Mouse (Mus musculus) midbrain, embryonic 10.5 days (tissue): Measurements from ENCODE around the gene Exoc7. TPM values are rescaled to one million over a fixed set of nuclear protein-coding genes. Genes with fewer than 3 reads are reported as not detected.

ENCODE experiments used
- DNase-seq: peaks from one replicate; pipeline ENCODE4 v3.0.0-alpha.2; 2017; ENCODE audit warnings: low spot score
- H3K27ac ChIP-seq: fragments of 300-500 bp; sonication (generic); replicated peaks from 2 replicates; pipeline ENCODE4 v1.5.1; 2016; ENCODE audit warnings: mild to moderate bottlenecking
- H3K27me3 ChIP-seq: fragments of 300-500 bp; sonication (generic); 2 replicates; pipeline ENCODE4 v1.6.1; 2016; ENCODE audit warnings: low read depth, mild to moderate bottlenecking; ENCODE audit not compliant: poor library complexity, severe bottlenecking
- H3K36me3 ChIP-seq: fragments of 300-500 bp; sonication (generic); 2 replicates; pipeline ENCODE4 v1.6.1; 2016; ENCODE audit warnings: mild to moderate bottlenecking, moderate library complexity
- H3K4me1 ChIP-seq: fragments of 300-500 bp; sonication (generic); 2 replicates; pipeline ENCODE4 v1.6.1; 2016
- H3K4me3 ChIP-seq: fragments of 300-500 bp; sonication (generic); 2 replicates; pipeline ENCODE4 v1.5.1; 2016; ENCODE audit warnings: mild to moderate bottlenecking, moderate library complexity
- H3K9me3 ChIP-seq: fragments of 300-500 bp; sonication (generic); replicated peaks from 2 replicates; pipeline ENCODE4 v1.6.1; 2016; ENCODE audit warnings: mild to moderate bottlenecking
- WGBS: fragments of 180-500 bp; shearing (Covaris S2); methylation state at CpG from one replicate; pipeline ENCODE4 v1.1.7; 2016; 5-methylcytosine and 5-hydroxymethylcytosine counted together
- polyA plus RNA-seq: library from polyadenylated mRNA; unstranded; fragments of >200 nt; fragmentation: Nextera tagmentation; extraction: Ambion mirVana; gene quantifications from 2 replicates; pipeline ENCODE4 v1.2.1, GENCODE M21; 2016

Gene Exoc7
- polyA plus RNA-seq, result 57.6 and 71.6 TPM in 2 replicates

- WGBS, result 83% methylated on average over 10 of the region's 10 CpGs
- Histone ChIP-seq H3K36me3 (peaks cover 31% of the 10 kb centered on the region), H3K4me1 (peaks cover 19% of the 10 kb centered on the region), H3K9me3 (no peaks in the 10 kb centered on the region), H3K27ac (peak within 1 kb of the TSS; percentile 86), H3K27me3 (peaks cover 21% of the 10 kb centered on the region), H3K4me3 (peak within 1 kb of the TSS; percentile 92)
- DNase-seq, result no peak
Observed at GRCm38 (mm10) chr11:116307019-116307725, at the start of gene Exoc7. Gene Exoc7 (minus strand): TSS chr11:116307233.

- Histone ChIP-seq H3K9me3 (no peaks in the 10 kb centered on the region; the same call in 1 of the 2 replicates), H3K4me1 (0 out of 2 replicates have a peak, but pooled peaks cover 15% of the 10 kb centered on the region), H3K27me3 (peaks cover 4% of the 10 kb centered on the region; the same call in 1 of the 2 replicates), H3K27ac (no peak overlapping the region), H3K36me3 (peaks cover 52% of the 10 kb centered on the region), H3K4me3 (no peak overlapping the region)
- no peak for DNase-seq
- WGBS, result 34% methylated on average over 17 of the region's 17 CpGs
Observed at GRCm38 (mm10) chr11:116354521-116354920, 47.5 kb upstream of the Exoc7 start.

- Histone ChIP-seq H3K4me3 (no peak overlapping the region), H3K27me3 (peaks cover 4% of the 10 kb centered on the region; the same call in 1 of the 2 replicates), H3K4me1 (0 out of 2 replicates have a peak, but pooled peaks cover 11% of the 10 kb centered on the region), H3K9me3 (no peaks in the 10 kb centered on the region; the same call in 1 of the 2 replicates), H3K36me3 (peaks cover 43% of the 10 kb centered on the region), H3K27ac (no peak overlapping the region)
- WGBS, result 91% methylated on average over 8 of the region's 8 CpGs
- DNase-seq, result no peak
Observed at GRCm38 (mm10) chr11:116353535-116353934, 46.5 kb upstream of the Exoc7 start.

GRCm38 (mm10) chr11:116351294-116351693, 44.3 kb upstream of the Exoc7 start:
- no peak overlapping the region for H3K4me3 ChIP-seq
- H3K27ac ChIP-seq, result no peak overlapping the region
- 85% methylated on average over 5 of the region's 5 CpGs for WGBS
- H3K27me3 ChIP-seq, result peaks cover 4% of the 10 kb centered on the region; the same call in 1 of the 2 replicates
- no peak for DNase-seq
- peaks cover 11% of the 10 kb centered on the region; the same call in 1 of the 2 replicates for H3K4me1 ChIP-seq
- no peaks in the 10 kb centered on the region; the same call in 1 of the 2 replicates for H3K9me3 ChIP-seq
- peaks cover 56% of the 10 kb centered on the region for H3K36me3 ChIP-seq

DNA sequence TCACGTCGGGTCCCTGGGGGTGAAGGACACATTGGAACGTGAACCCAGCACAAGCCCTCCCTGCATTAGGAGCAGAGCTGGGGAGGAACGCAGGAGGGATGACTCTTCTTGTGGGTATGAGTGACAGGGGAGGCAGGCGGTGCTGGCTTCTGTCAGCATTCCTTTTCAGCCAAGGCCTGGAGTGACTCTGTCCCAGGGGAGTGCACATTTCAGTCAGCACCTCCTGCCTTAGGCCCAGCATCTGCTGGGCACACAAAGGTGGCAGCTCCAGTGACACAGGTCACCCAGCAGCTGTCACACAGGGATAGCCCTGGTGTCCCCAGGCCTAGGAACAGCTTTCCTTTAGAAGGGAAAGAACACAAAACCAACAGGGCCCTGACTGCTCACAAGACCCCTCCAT, 40.9 kb upstream of the Exoc7 start:
- Histone ChIP-seq H3K4me1 (peaks cover 34% of the 10 kb centered on the region), H3K9me3 (no peaks in the 10 kb centered on the region), H3K27me3 (peaks cover 4% of the 10 kb centered on the region; the same call in 1 of the 2 replicates), H3K27ac (no peak overlapping the region), H3K36me3 (peaks cover 57% of the 10 kb centered on the region), H3K4me3 (no peak overlapping the region)
- WGBS, result 86% methylated on average over 5 of the region's 5 CpGs
- DNase-seq, result no peak

DNA sequence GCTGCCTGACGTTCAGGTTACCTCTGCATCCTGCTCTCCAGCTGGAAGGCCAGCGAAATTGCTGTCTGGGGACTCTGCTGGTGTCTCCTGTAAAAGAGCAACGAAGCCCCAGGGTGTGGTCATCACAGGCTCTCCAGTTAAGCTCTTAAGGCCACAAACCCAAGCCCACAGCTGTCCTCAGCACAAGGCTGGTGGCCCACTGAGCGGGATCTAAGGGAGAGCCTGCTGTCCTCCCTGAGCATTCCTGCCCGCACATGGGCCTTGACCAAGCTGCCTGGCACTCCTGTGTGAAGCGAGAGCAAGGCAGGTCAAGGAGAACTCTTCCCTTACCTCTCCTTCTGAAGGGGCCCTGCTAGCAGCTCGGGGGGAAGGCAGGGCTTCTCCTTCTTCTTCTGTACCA, 40.0 kb upstream of the Exoc7 start:
- no peaks in the 10 kb centered on the region for H3K9me3 ChIP-seq
- no peak overlapping the region for H3K4me3 ChIP-seq
- peaks cover 63% of the 10 kb centered on the region for H3K36me3 ChIP-seq
- DNase-seq, result no peak
- H3K27me3 ChIP-seq, result peaks cover 12% of the 10 kb centered on the region; the same call in 1 of the 2 replicates
- no peak overlapping the region; the same call in 1 of the 2 replicates for H3K27ac ChIP-seq
- peaks cover 43% of the 10 kb centered on the region for H3K4me1 ChIP-seq
- 76% methylated on average over 7 of the region's 7 CpGs for WGBS

- H3K27me3 ChIP-seq, result peaks cover 20% of the 10 kb centered on the region
- WGBS, result 77% methylated on average over 25 of the region's 25 CpGs
- H3K36me3 ChIP-seq, result peaks cover 62% of the 10 kb centered on the region
- H3K9me3 ChIP-seq, result no peaks in the 10 kb centered on the region
- H3K4me1 ChIP-seq, result peaks cover 49% of the 10 kb centered on the region
- DNase-seq, result no peak
- no peak overlapping the region; the same call in 1 of the 2 replicates for H3K27ac ChIP-seq
- H3K4me3 ChIP-seq, result no peak overlapping the region
Observed at GRCm38 (mm10) chr11:116342069-116342791, 35.2 kb upstream of the Exoc7 start.

GRCm38 (mm10) chr11:116337531-116337930, 30.5 kb upstream of the Exoc7 start:
- Histone ChIP-seq H3K4me3 (peak overlapping the region; percentile 71; the same call in 1 of the 2 replicates), H3K36me3 (peaks cover 23% of the 10 kb centered on the region), H3K27ac (0 out of 2 replicates have a peak overlapping the region, but pooled peaks have one; percentile 13), H3K4me1 (peaks cover 63% of the 10 kb centered on the region), H3K9me3 (no peaks in the 10 kb centered on the region), H3K27me3 (peaks cover 53% of the 10 kb centered on the region)
- no peak for DNase-seq
- WGBS, result 79% methylated on average over 6 of the region's 6 CpGs

DNA sequence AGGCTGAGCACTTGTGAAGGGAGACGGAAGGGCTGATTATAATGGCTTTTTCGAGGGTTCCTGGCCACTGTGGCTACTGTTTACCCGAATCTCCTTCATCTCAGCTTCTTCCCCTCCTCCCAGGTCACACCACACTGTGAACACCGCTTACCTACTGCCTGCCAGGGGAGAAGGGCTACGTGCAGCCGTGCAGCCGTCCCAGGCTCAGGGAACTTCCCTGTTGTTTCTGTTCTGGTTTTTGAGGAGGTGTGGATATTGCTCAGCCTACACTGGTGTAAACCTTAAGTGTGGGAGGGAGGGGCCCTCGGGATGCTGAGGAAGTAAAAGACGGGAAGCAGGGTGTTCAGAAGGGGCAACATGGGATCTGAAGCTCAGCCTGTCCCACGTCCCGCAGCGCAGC, 30.0 kb upstream of the Exoc7 start:
- H3K9me3 ChIP-seq, result no peaks in the 10 kb centered on the region
- 0 out of 2 replicates have a peak overlapping the region, but pooled peaks have one; percentile 14 for H3K27ac ChIP-seq
- peak overlapping the region; percentile 71; the same call in 1 of the 2 replicates for H3K4me3 ChIP-seq
- DNase-seq, result no peak
- 60% methylated on average over 12 of the region's 12 CpGs for WGBS
- peaks cover 19% of the 10 kb centered on the region for H3K36me3 ChIP-seq
- peaks cover 64% of the 10 kb centered on the region for H3K4me1 ChIP-seq
- peaks cover 52% of the 10 kb centered on the region for H3K27me3 ChIP-seq

DNA sequence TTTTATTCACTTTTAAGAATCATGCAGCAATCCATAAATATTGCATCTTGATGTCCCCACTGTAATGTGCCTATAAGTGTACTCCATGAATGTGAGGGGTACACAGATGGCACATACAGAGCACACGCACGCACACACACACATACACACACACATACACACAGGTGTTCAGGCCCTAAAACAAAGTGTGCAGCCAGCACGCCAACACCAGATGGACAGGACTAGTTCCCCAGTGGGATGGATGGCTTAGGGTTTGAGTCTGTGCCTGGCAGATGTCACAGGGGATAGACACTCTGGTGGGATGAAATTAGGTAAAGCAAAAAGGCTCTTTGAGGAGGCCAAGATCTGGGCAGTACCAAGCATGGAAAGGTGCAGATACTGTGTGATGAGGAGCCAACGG, 29.4 kb upstream of the Exoc7 start:
- H3K9me3 ChIP-seq, result no peaks in the 10 kb centered on the region
- peak overlapping the region; percentile 71 for H3K4me3 ChIP-seq
- peak overlapping the region; percentile 91; the same call in 1 of the 2 replicates for H3K27ac ChIP-seq
- DNase-seq, result no peak
- H3K36me3 ChIP-seq, result peaks cover 19% of the 10 kb centered on the region
- 89% methylated on average over 4 of the region's 4 CpGs for WGBS
- H3K4me1 ChIP-seq, result peaks cover 70% of the 10 kb centered on the region
- H3K27me3 ChIP-seq, result peaks cover 57% of the 10 kb centered on the region

DNA sequence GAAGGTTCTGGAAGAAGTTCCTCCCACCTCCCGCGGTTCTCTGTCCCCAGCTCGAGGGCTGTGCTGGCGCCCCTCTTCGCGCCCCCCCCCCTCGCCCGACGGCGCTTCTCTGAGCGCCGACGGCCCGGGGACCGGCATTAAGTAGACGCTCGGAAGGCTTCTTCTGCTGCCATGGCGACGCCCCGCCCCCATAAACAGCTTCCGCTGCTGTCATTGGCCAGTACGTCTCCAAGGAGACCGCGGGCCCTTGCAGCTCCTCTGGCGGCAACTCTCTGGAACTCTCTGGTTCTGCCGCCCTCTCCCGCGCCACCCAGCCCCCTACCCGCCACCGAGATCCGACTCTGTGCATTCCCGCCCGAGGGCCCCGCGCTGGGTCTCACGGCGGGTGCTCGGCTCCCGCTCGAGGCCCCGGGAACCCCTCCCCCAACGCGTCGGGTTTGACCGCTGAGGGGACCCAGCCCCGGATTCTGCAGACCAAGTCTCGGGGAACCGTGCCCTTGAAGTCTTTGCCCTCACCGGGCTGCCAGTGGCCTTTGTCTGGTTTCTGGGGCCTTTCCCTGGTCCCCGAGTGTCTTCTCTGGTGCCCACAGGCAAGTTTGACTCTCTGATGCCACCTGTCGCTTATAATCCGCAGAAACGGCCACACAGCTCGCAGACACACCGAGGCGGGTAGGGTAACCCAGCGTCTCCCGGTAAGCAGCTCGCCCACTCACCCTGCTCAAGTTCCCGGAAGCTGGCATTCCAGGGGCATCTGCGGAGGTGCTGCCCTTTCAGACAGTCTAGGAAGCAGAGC, 28.4 kb upstream of the Exoc7 start, which contains the start of gene Foxj1:
Foxj1 (minus strand) TSS at position 156 of the 793 bp plus-strand sequence.
- Histone ChIP-seq H3K27me3 (peaks cover 65% of the 10 kb centered on the region), H3K4me3 (peak within 1 kb of the TSS; percentile 71), H3K9me3 (no peaks in the 10 kb centered on the region), H3K27ac (peak within 1 kb of the TSS; percentile 91), H3K36me3 (peaks cover 19% of the 10 kb centered on the region), H3K4me1 (peaks cover 77% of the 10 kb centered on the region)
- WGBS, result under 1% methylated on average over 61 of the region's 61 CpGs
- peak; percentile 99 for DNase-seq

- peaks cover 65% of the 10 kb centered on the region for H3K27me3 ChIP-seq
- H3K4me1 ChIP-seq, result peaks cover 87% of the 10 kb centered on the region
- H3K36me3 ChIP-seq, result peaks cover 10% of the 10 kb centered on the region; the same call in 1 of the 2 replicates
- no peaks in the 10 kb centered on the region for H3K9me3 ChIP-seq
- DNase-seq, result peak; percentile 38
- peak overlapping the region; percentile 91 for H3K27ac ChIP-seq
- 7% methylated on average over 26 of the region's 26 CpGs for WGBS
- H3K4me3 ChIP-seq, result peak overlapping the region; percentile 71
Observed at GRCm38 (mm10) chr11:116334417-116334782, 27.4 kb upstream of the Exoc7 start.
